Mouse (Mus musculus) erythroid progenitor cell, adult 5-6 weeks (primary cell): ENCODE results near the gene Cd9. TPM values are rescaled to one million over a fixed set of nuclear protein-coding genes. Genes with fewer than 3 reads are reported as not detected.

Source experiments
- ATAC-seq: replicated peaks from 2 replicates; pipeline ENCODE4 v1.8.0; 2016; ENCODE audit warnings: moderate number of reproducible peaks, mild to moderate bottlenecking, moderate TSS enrichment, inconsistent platforms; ENCODE audit not compliant: poor library complexity, low FRiP score, severe bottlenecking
- total RNA-seq, 2 experiments: library from RNA; stranded (forward) in 1 of 2; stranded (reverse) in 1 of 2; fragments of 150-400 nt in 1 of 2; fragments of 186-747, 209-891 nt in 1 of 2; gene quantifications; 2 replicates each; pipeline versions ENCODE4 v1.2.3 to v1.2.4; 2015 to 2017; ENCODE audit warnings: low replicate concordance in 2 of 2

The Cd9 gene
- 27.4 and 41.1 TPM in 2 replicates for total RNA-seq (2015; ENCODE audit: low replicate concordance)
- 8.1 and 10.1 TPM in 2 replicates for total RNA-seq (2017; ENCODE audit: low replicate concordance)

- ATAC-seq = no peak
Observed at GRCm38 (mm10) chr6:125494092-125494871, at the start of gene Cd9. Gene Cd9 (minus strand): TSS chr6:125494791.

- ATAC-seq = no peak
Observed at GRCm38 (mm10) chr6:125541296-125541695, 46.7 kb upstream of the Cd9 start.

- ATAC-seq = no peak
Observed at GRCm38 (mm10) chr6:125540826-125541225, 46.2 kb upstream of the Cd9 start.

GRCm38 (mm10) chr6:125540199-125540598 is 45.6 kb upstream of the Cd9 start:
- peak; percentile 77 for ATAC-seq

- ATAC-seq = 0 out of 2 replicates have a peak, but pooled peaks have one; percentile 40
Observed at GRCm38 (mm10) chr6:125539423-125539822, 44.8 kb upstream of the Cd9 start.

- ATAC-seq = no peak
Observed at GRCm38 (mm10) chr6:125538469-125538868, 43.9 kb upstream of the Cd9 start.

GRCm38 (mm10) chr6:125534990-125535389 is 40.4 kb upstream of the Cd9 start:
- no peak for ATAC-seq

- ATAC-seq = no peak
Observed at GRCm38 (mm10) chr6:125533104-125533650, 38.6 kb upstream of the Cd9 start.

- ATAC-seq = no peak
Observed at GRCm38 (mm10) chr6:125529479-125529878, 34.9 kb upstream of the Cd9 start.

GRCm38 (mm10) chr6:125528614-125529200 is 34.1 kb upstream of the Cd9 start:
- no peak for ATAC-seq

GRCm38 (mm10) chr6:125526066-125526465 is 31.5 kb upstream of the Cd9 start:
- no peak for ATAC-seq

GRCm38 (mm10) chr6:125524027-125524426 is 29.4 kb upstream of the Cd9 start:
- no peak for ATAC-seq

GRCm38 (mm10) chr6:125521558-125522193 is 27.1 kb upstream of the Cd9 start:
- 0 out of 2 replicates have a peak, but pooled peaks have one; percentile 37 for ATAC-seq

GRCm38 (mm10) chr6:125515503-125516315 is 21.1 kb upstream of the Cd9 start:
- no peak for ATAC-seq

GRCm38 (mm10) chr6:125512950-125513596 is 18.5 kb upstream of the Cd9 start:
- no peak for ATAC-seq

GRCm38 (mm10) chr6:125511196-125511595 is 16.6 kb upstream of the Cd9 start:
- ATAC-seq = no peak

GRCm38 (mm10) chr6:125510645-125511044 is 16.1 kb upstream of the Cd9 start:
- ATAC-seq = no peak

- no peak for ATAC-seq
Observed at GRCm38 (mm10) chr6:125509783-125510182, 15.2 kb upstream of the Cd9 start.

- no peak for ATAC-seq
Observed at GRCm38 (mm10) chr6:125506427-125506826, 11.8 kb upstream of the Cd9 start.
